Mouse (Mus musculus) liver, adult 2 months (tissue): ENCODE measurements around the gene Krt33a.

Experiments
- CTCF ChIP-seq: fragments of 200-500 bp; IDR thresholded peaks from 2 replicates; pipeline ENCODE4 v1.5.1; 2011; ENCODE audit warnings: low read depth, low read length, control low read depth
- POLR2A ChIP-seq: fragments of 200-500 bp; IDR thresholded peaks from 2 replicates; pipeline ENCODE4 v1.6.1; 2011; ENCODE audit warnings: low read length, control low read depth; ENCODE audit not compliant: insufficient read depth; ENCODE audit errors: extremely low read depth

DNA sequence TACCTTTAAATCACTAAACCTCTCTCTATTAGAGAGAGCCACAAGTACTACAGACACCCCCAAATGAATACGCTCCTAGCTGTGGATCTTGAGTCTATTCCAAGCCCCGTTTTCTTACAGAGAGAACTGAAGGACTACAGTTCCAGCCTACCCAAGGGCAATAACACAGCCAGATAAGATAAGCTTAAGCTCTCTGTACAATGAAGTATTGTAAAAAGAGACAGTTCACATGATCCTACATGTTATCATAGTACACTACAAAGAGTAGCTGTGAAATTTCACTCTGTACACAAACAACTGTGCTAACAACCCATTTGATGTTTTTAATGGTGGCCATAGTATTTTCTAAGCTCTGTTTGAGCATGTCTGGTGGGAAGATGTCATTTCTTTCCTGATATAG is 31.2 kb upstream of the Krt33a start:
- no peak for TF ChIP-seq CTCF
- TF ChIP-seq POLR2A = no peak
